Mouse (Mus musculus) CH12.LX (cell line): ENCODE results near the gene Map2k1. TPM values are rescaled to one million over a fixed set of nuclear protein-coding genes. Genes with fewer than 3 reads are reported as not detected.

ENCODE experiments used
- DNase-seq: peaks from one replicate; pipeline ENCODE4 v3.0.0-alpha.2; 2013; ENCODE audit errors: extremely low read depth
- H3K27ac ChIP-seq: 2 replicates; pipeline ENCODE4 v1.5.1; 2012; ENCODE audit warnings: low read depth, mild to moderate bottlenecking, control low read depth, moderate library complexity; ENCODE audit not compliant: insufficient read depth
- H3K27me3 ChIP-seq: replicated peaks from 2 replicates; pipeline ENCODE3; 2012; ENCODE audit warnings: inconsistent platforms
- H3K36me3 ChIP-seq, 2 experiments: replicated peaks in 1 of 2; 2 replicates each; pipeline versions ENCODE3 to v1.6.1; 2012; ENCODE audit warnings: inconsistent platforms in 1 of 2, low read length in 1 of 2, mild to moderate bottlenecking in 1 of 2, mixed read lengths in 1 of 2, moderate library complexity in 1 of 2; ENCODE audit not compliant: control insufficient read depth in 1 of 2, insufficient read depth in 1 of 2
- H3K4me1 ChIP-seq, 2 experiments: 2 replicates each; pipeline ENCODE4 v1.6.1; 2012; ENCODE audit warnings: inconsistent platforms in 1 of 2, moderate library complexity in 1 of 2; ENCODE audit not compliant: insufficient read depth in 2 of 2, control insufficient read depth in 1 of 2
- H3K4me2 ChIP-seq: 2 replicates; pipeline ENCODE4 v1.6.1; 2012; ENCODE audit warnings: low read depth, mild to moderate bottlenecking, control low read depth; ENCODE audit not compliant: poor library complexity, insufficient read depth, severe bottlenecking
- H3K4me3 ChIP-seq, 3 experiments: fragments of 150-350 bp in 1 of 3; sonication (generic) in 1 of 3; replicated peaks in 1 of 3; 2 replicates each; pipeline versions ENCODE3 to v1.5.1; 2011 to 2012; ENCODE audit warnings: low read depth in 2 of 3, low read length in 2 of 3, mild to moderate bottlenecking in 2 of 3, moderate library complexity in 2 of 3, control low read depth in 1 of 3, improper control_type of control experiment in 1 of 3, inconsistent platforms in 1 of 3, mixed read lengths in 1 of 3; ENCODE audit not compliant: poor library complexity in 1 of 3
- H3K79me2 ChIP-seq: replicated peaks from 2 replicates; pipeline ENCODE4 v1.6.1; 2012; ENCODE audit warnings: mild to moderate bottlenecking, moderate library complexity; ENCODE audit not compliant: control insufficient read depth, poor library complexity, insufficient read depth, severe bottlenecking; ENCODE audit errors: extremely low read depth
- H3K9ac ChIP-seq: 2 replicates; pipeline ENCODE4 v1.6.1; 2012; ENCODE audit warnings: low read depth, mild to moderate bottlenecking, control low read depth, moderate library complexity; ENCODE audit not compliant: insufficient read depth
- H3K9me3 ChIP-seq: replicated peaks from 2 replicates; pipeline ENCODE3; 2012; ENCODE audit warnings: low read length, inconsistent platforms, mixed read lengths
- BHLHE40 ChIP-seq: IDR thresholded peaks from 2 replicates; pipeline ENCODE4 v1.6.1; 2011; ENCODE audit warnings: mild to moderate bottlenecking, low read depth, low read length, improper control_type of control experiment
- CHD2 ChIP-seq: IDR thresholded peaks from 2 replicates; pipeline ENCODE4 v1.6.1; 2011; ENCODE audit warnings: low read length, improper control_type of control experiment
- CTCF ChIP-seq, 2 experiments: IDR thresholded peaks in 1 of 2; conservative IDR thresholded peaks in 1 of 2; 2 replicates each; pipeline ENCODE4 v1.5.1; 2011 to 2012; ENCODE audit warnings: low read depth in 2 of 2, low read length in 2 of 2, improper control_type of control experiment in 1 of 2, inconsistent platforms in 1 of 2, mild to moderate bottlenecking in 1 of 2, moderate library complexity in 1 of 2
- E2F4 ChIP-seq: IDR thresholded peaks from 2 replicates; pipeline ENCODE4 v1.6.1; 2011; ENCODE audit warnings: low read depth, low read length, improper control_type of control experiment; ENCODE audit not compliant: insufficient replicate concordance
- EP300 ChIP-seq: IDR thresholded peaks from 2 replicates; pipeline ENCODE4 v1.6.1; 2011; ENCODE audit warnings: low read length, improper control_type of control experiment
- ETS1 ChIP-seq: conservative IDR thresholded peaks from 2 replicates; pipeline ENCODE4 v1.6.1; 2012; ENCODE audit warnings: low read depth, mild to moderate bottlenecking, inconsistent platforms, low read length, improper control_type of control experiment, moderate library complexity
- GABPA ChIP-seq: IDR thresholded peaks from 2 replicates; pipeline ENCODE4 v1.6.1; 2012; ENCODE audit warnings: low read depth, low read length, improper control_type of control experiment, inconsistent platforms; ENCODE audit not compliant: insufficient replicate concordance
- KAT2A ChIP-seq: IDR thresholded peaks from 2 replicates; pipeline ENCODE4 v1.6.1; 2012; ENCODE audit warnings: low read length, improper control_type of control experiment, inconsistent platforms; ENCODE audit not compliant: insufficient replicate concordance
- MAFK ChIP-seq: IDR thresholded peaks from 2 replicates; pipeline ENCODE4 v1.6.1; 2011; ENCODE audit warnings: low read length, improper control_type of control experiment; ENCODE audit not compliant: insufficient replicate concordance
- MEF2A ChIP-seq: IDR thresholded peaks from 2 replicates; pipeline ENCODE4 v1.6.1; 2014; ENCODE audit warnings: low read depth, mild to moderate bottlenecking, inconsistent platforms, low read length, improper control_type of control experiment, borderline replicate concordance
- MXI1 ChIP-seq: IDR thresholded peaks from 2 replicates; pipeline ENCODE4 v1.6.1; 2011; ENCODE audit warnings: mild to moderate bottlenecking, low read depth, low read length, improper control_type of control experiment
- MYC ChIP-seq: IDR thresholded peaks from 2 replicates; pipeline ENCODE4 v1.6.1; 2011; ENCODE audit warnings: low read depth, mild to moderate bottlenecking, improper control_type of control experiment, low read length
- NELFE ChIP-seq: IDR thresholded peaks from 2 replicates; pipeline ENCODE4 v1.6.1; 2011; ENCODE audit warnings: low read depth, low read length, improper control_type of control experiment
- NRF1 ChIP-seq: IDR thresholded peaks from 2 replicates; pipeline ENCODE4 v1.6.1; 2014; ENCODE audit warnings: low read depth, mild to moderate bottlenecking, inconsistent platforms, low read length, improper control_type of control experiment, moderate library complexity
- PAX5 ChIP-seq: IDR thresholded peaks from 2 replicates; pipeline ENCODE4 v1.6.1; 2012; ENCODE audit warnings: low read length, inconsistent platforms, mixed read lengths
- POLR2AphosphoS2 ChIP-seq: IDR thresholded peaks from 2 replicates; pipeline ENCODE4 v1.6.1; 2011; ENCODE audit warnings: low read depth, low read length, improper control_type of control experiment
- RAD21 ChIP-seq: IDR thresholded peaks from 2 replicates; pipeline ENCODE4 v1.6.1; 2011; ENCODE audit warnings: low read depth, mild to moderate bottlenecking, low read length, improper control_type of control experiment, moderate library complexity
- TBP ChIP-seq: conservative IDR thresholded peaks from 2 replicates; pipeline ENCODE4 v1.6.1; 2011; ENCODE audit warnings: low read depth, low read length, improper control_type of control experiment
- USF1 ChIP-seq: IDR thresholded peaks from 2 replicates; pipeline ENCODE4 v1.6.1; 2014; ENCODE audit warnings: low read depth, mild to moderate bottlenecking, inconsistent platforms, low read length, improper control_type of control experiment
- USF2 ChIP-seq: conservative IDR thresholded peaks from 2 replicates; pipeline ENCODE4 v1.6.1; 2011; ENCODE audit warnings: low read depth, low read length, improper control_type of control experiment
- ZKSCAN1 ChIP-seq: IDR thresholded peaks from 2 replicates; pipeline ENCODE4 v1.6.1; 2012; ENCODE audit warnings: low read depth, inconsistent platforms, low read length, improper control_type of control experiment, borderline replicate concordance
- ZMIZ1 ChIP-seq: IDR thresholded peaks from 2 replicates; pipeline ENCODE4 v1.6.1; 2012; ENCODE audit warnings: low read depth, mild to moderate bottlenecking, inconsistent platforms, low read length, improper control_type of control experiment
- dilution Hi-C: fragments of 300-500 bp; cut with MboI; formaldehyde crosslinking; loops from 2 replicates; pipeline ENCODE4 v1.14.3; 2020; ENCODE audit warnings: low sequenced_read_pairs; ENCODE audit not compliant: extremely low pct_unique_long_range_greater_than_20kb, extremely low pct_ligation_motif_present
- in situ Hi-C: fragments of 300-500 bp; cut with MboI; formaldehyde crosslinking; loops from 3 replicates; pipeline ENCODE4 v1.14.3; 2019; ENCODE audit warnings: low sequenced_read_pairs, low pct_ligation_motif_present, low pct_unique_long_range_greater_than_20kb, mixed read lengths
- polyA plus RNA-seq: library from polyadenylated mRNA; unstranded; fragments of >175 nt; gene quantifications from 2 replicates; pipeline ENCODE4 v1.2.1, GENCODE M21; 2012; ENCODE audit warnings: low read depth; ENCODE audit not compliant: insufficient read length
- total RNA-seq, 2 experiments: library from RNA; depleted of rRNA; stranded (reverse); fragments of 300-350 nt in 1 of 2; fragments of >200 nt in 1 of 2; gene quantifications; 2 replicates each; pipeline ENCODE4 v1.2.3; 2012 to 2014

Gene Map2k1
- total and polyA plus RNA-seq, 3 experiments, result 56.3 to 122 (median 74.0) TPM

DNA sequence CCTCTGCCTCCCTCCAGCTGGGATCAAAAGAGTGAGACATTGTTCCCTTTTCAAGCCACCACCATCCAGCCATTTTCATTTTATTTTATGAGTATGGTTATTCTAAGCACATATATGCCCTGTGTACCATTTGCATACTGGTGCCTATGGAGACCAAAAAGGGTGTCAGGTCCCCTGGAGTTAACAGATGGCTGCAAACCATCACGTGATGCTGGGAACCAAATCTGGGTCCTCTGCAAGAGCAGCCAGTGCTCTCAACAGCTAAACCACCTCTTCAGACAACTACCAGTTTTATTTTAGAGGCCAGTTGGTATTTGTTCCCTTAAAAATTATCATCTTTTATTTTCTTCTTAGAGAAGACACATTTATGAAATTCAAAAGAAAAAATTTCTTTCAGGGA, 11.4 kb upstream of the Map2k1 start:
- Histone ChIP-seq H3K9me3 (peaks cover 4% of the 10 kb centered on the region), H3K36me3 (no peaks in the 10 kb centered on the region), H3K4me3 (no peak overlapping the region), H3K79me2 (no peaks in the 10 kb centered on the region), H3K27ac (no peak overlapping the region), H3K27me3 (no peaks in the 10 kb centered on the region), H3K4me1 (no peaks in the 10 kb centered on the region), H3K9ac (no peak overlapping the region), H3K4me2 (no peak overlapping the region)
- in situ Hi-C loops (no loop called here), dilution Hi-C loops (no loop called here)
- TF ChIP-seq TBP, result no peak
- peak; percentile 12; the same call in 1 of the 2 replicates for TF ChIP-seq USF2
- no peak for TF ChIP-seq MYC
- TF ChIP-seq PAX5, result no peak
- TF ChIP-seq MEF2A, result no peak
- TF ChIP-seq POLR2AphosphoS2, result no peak
- TF ChIP-seq ZMIZ1, result no peak
- TF ChIP-seq CHD2, result no peak
- TF ChIP-seq CTCF (conservative IDR thresholded peaks at IDR 0.05 in 1 of 2, IDR thresholded peaks at IDR 0.05 in 1 of 2; ENCODE audit: low read depth in 2 of 2, low read length in 2 of 2), result no peak
- peak; percentile 33 for TF ChIP-seq USF1
- no peak for TF ChIP-seq RAD21
- TF ChIP-seq MAFK, result no peak
- no peak for TF ChIP-seq NRF1
- TF ChIP-seq BHLHE40, result 0 out of 2 replicates have a peak, but pooled peaks have one; percentile 13
- no peak for DNase-seq

- no peak for TF ChIP-seq GABPA
- no peak for TF ChIP-seq NELFE
- TF ChIP-seq ZKSCAN1, result no peak
- no peak for TF ChIP-seq CHD2
- no peak for TF ChIP-seq E2F4
- TF ChIP-seq MYC, result no peak
- TF ChIP-seq MXI1, result no peak
- no peak for TF ChIP-seq KAT2A
- no peak for TF ChIP-seq EP300
- no peak for TF ChIP-seq USF1
- TF ChIP-seq ETS1, result no peak
- TF ChIP-seq, all 38 proteins: peak for 0
- H3K4me1 ChIP-seq, result no peaks in the 10 kb centered on the region
- H3K4me2 ChIP-seq, result no peak overlapping the region
- dilution Hi-C loops, result no loop called here
- peaks cover 4% of the 10 kb centered on the region for H3K9me3 ChIP-seq
- DNase-seq, result no peak
- H3K4me3 ChIP-seq, result no peak overlapping the region
- no peaks in the 10 kb centered on the region for H3K79me2 ChIP-seq
- in situ Hi-C loops, result no loop called here
- H3K27me3 ChIP-seq, result no peaks in the 10 kb centered on the region
- no peak overlapping the region for H3K9ac ChIP-seq
- H3K27ac ChIP-seq, result no peak overlapping the region
- no peaks in the 10 kb centered on the region for H3K36me3 ChIP-seq
These were observed 7.6 kb upstream of the Map2k1 start for GRCm38 (mm10) chr9:64261023-64261422.
